Mouse (Mus musculus) forebrain, postnatal 0 days (tissue): ENCODE data around the gene Clca3b. TPM values are rescaled to one million over a fixed set of nuclear protein-coding genes. Genes with fewer than 3 reads are reported as not detected.
"Not testable (repeated sequence)": the region's sequence is repeated elsewhere in the genome, so short reads cannot be mapped to it uniquely, and the experiment has no call there.

ENCODE experiments used
- ATAC-seq: fragments of 200-750 bp; cut with Nextera tagmentation; 2 replicates; pipeline ENCODE4 v1.8.0; 2017; ENCODE audit warnings: mild to moderate bottlenecking, moderate library complexity
- DNase-seq: peaks from one replicate; pipeline ENCODE4 v3.0.0-alpha.2; 2015
- H3K27ac ChIP-seq: fragments of 300-500 bp; sonication (generic); 2 replicates; pipeline ENCODE4 v1.5.1; 2014; ENCODE audit warnings: low read depth, mild to moderate bottlenecking, antibody characterized with exemption, low read length, moderate library complexity, mixed read lengths
- H3K27me3 ChIP-seq: fragments of 300-500 bp; sonication (generic); 2 replicates; pipeline ENCODE4 v1.6.1; 2014; ENCODE audit warnings: mild to moderate bottlenecking, low read length, mixed read lengths; ENCODE audit not compliant: insufficient read depth
- H3K36me3 ChIP-seq: fragments of 300-500 bp; sonication (generic); 2 replicates; pipeline ENCODE4 v1.6.1; 2014; ENCODE audit warnings: mild to moderate bottlenecking, moderate library complexity; ENCODE audit not compliant: insufficient read depth
- H3K4me1 ChIP-seq: fragments of 300-500 bp; sonication (generic); 2 replicates; pipeline ENCODE4 v1.6.1; 2014; ENCODE audit warnings: antibody characterized with exemption; ENCODE audit not compliant: insufficient read depth
- H3K4me2 ChIP-seq: fragments of 300-500 bp; sonication (generic); 2 replicates; pipeline ENCODE4 v1.6.1; 2014; ENCODE audit warnings: low read depth, mild to moderate bottlenecking, moderate library complexity
- H3K4me3 ChIP-seq: fragments of 300-500 bp; sonication (generic); 2 replicates; pipeline ENCODE4 v1.5.1; 2014; ENCODE audit warnings: low read depth, low read length, mixed read lengths
- H3K9ac ChIP-seq: fragments of 300-500 bp; sonication (generic); 2 replicates; pipeline ENCODE4 v1.6.1; 2014; ENCODE audit warnings: mild to moderate bottlenecking
- H3K9me3 ChIP-seq: fragments of 300-500 bp; sonication (generic); 2 replicates; pipeline ENCODE4 v1.6.1; 2016; ENCODE audit warnings: low read length
- CTCF ChIP-seq: sonication (generic); IDR thresholded peaks from 2 replicates; pipeline ENCODE4 v1.5.1; 2016; ENCODE audit warnings: antibody characterized with exemption, control low read depth, low read depth
- WGBS: fragments of 180-500 bp; shearing (Covaris S2); extraction: QIAGEN DNeasy Blood & Tissue Kit; methylation state at CpG from one replicate; pipeline ENCODE4 v1.1.7; 2014; 5-methylcytosine and 5-hydroxymethylcytosine counted together
- polyA plus RNA-seq: library from polyadenylated mRNA; unstranded; fragments of >200 nt; fragmentation: Nextera tagmentation; extraction: Ambion mirVana; gene quantifications from 2 replicates; pipeline ENCODE4 v1.2.1, GENCODE M21; 2015
- total RNA-seq: library from RNA; depleted of rRNA; stranded (reverse); fragments of >200 nt; gene quantifications from 2 replicates; pipeline ENCODE4 v1.2.3, GENCODE M21; 2014

Gene Clca3b
- total and polyA plus RNA-seq, 2 experiments from 2014 or later: not detected

DNA sequence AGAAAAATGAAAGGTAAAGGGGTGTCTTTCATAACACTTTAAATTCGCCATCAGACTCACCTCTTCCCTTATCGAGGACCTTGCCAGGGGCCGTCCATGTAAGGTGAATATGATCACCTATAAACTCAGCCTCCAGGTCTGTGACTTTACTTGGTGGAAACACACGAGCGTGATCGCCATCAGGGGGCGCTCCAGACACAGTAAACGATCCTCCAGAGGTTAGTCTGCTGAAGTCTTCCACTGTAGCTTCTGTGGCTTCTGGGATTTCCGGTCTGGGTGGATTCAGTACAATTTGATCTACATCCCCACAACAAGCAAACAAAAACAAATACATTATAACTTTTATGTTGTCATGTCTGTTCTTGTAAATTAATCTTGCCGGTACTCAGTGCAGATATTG lies 24.0 kb downstream of the Clca3b start:
- Histone ChIP-seq H3K36me3 (no peaks in the 10 kb centered on the region), H3K27ac (no peak overlapping the region), H3K4me3 (no peak overlapping the region), H3K9ac (no peak overlapping the region), H3K4me1 (no peaks in the 10 kb centered on the region), H3K4me2 (no peak overlapping the region), H3K9me3 (no peaks in the 10 kb centered on the region), H3K27me3 (no peaks in the 10 kb centered on the region)
- ATAC-seq (peak; percentile 88), DNase-seq (peak; percentile 80)
- peak; percentile 81 for TF ChIP-seq CTCF
- WGBS: 14% methylated on average over 10 of the region's 10 CpGs

DNA sequence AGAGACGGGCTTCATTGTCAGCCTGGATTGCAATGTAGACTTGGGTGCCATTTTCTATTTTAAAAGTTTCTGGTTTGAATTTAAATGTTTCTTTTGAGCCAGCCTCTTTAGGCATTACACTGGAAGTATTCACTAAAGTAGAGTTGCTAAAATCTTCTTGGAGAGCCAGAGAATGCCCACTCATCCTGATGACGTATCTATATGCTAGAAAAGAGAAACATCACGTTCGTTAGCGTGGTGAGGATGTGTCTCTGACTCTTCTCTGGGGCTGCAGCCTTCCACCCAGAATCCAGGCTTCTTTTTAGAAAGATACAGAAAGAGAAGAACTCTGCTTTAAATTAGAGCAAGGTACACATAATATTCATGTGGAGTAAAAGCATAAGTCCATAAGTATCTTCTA lies 25.8 kb downstream of the Clca3b start:
- no peak overlapping the region for H3K9ac ChIP-seq
- 76% methylated on average over 5 of the region's 5 CpGs for WGBS
- no peaks in the 10 kb centered on the region for H3K36me3 ChIP-seq
- no peak overlapping the region for H3K4me2 ChIP-seq
- no peaks in the 10 kb centered on the region for H3K4me1 ChIP-seq
- no peak for DNase-seq
- H3K27me3 ChIP-seq: no peaks in the 10 kb centered on the region
- TF ChIP-seq CTCF: no peak
- no peak for ATAC-seq
- no peak overlapping the region for H3K27ac ChIP-seq
- H3K9me3 ChIP-seq: no peaks in the 10 kb centered on the region
- no peak overlapping the region for H3K4me3 ChIP-seq

- no peak for TF ChIP-seq CTCF
- 50% methylated on average over 1 of the region's 1 CpGs for WGBS
- Histone ChIP-seq H3K9ac (no peak overlapping the region), H3K4me2 (no peak overlapping the region), H3K27me3 (no peaks in the 10 kb centered on the region), H3K36me3 (no peaks in the 10 kb centered on the region), H3K4me1 (no peaks in the 10 kb centered on the region), H3K27ac (no peak overlapping the region), H3K4me3 (no peak overlapping the region), H3K9me3 (no peaks in the 10 kb centered on the region)
- ATAC-seq (peak; percentile 32), DNase-seq (peak; percentile 4)
These were observed 28.5 kb downstream of the Clca3b start for GRCm38 (mm10) chr3:144820632-144821031.

- 61% methylated on average over 6 of the region's 6 CpGs for WGBS
- H3K36me3 ChIP-seq, H3K9ac ChIP-seq, H3K9me3 ChIP-seq, DNase-seq, H3K4me1 ChIP-seq, H3K4me2 ChIP-seq, H3K27ac ChIP-seq, H3K4me3 ChIP-seq, H3K27me3 ChIP-seq, ATAC-seq: not testable (repeated sequence)
These were observed 29.9 kb downstream of the Clca3b start, which contains the start of gene Clca3a2 for GRCm38 (mm10) chr3:144819219-144819618. Gene Clca3a2, minus strand, starts transcription at chr3:144819494.

- not testable (repeated sequence) for H3K9ac ChIP-seq, H3K27ac ChIP-seq, H3K4me3 ChIP-seq, ATAC-seq, H3K4me2 ChIP-seq, H3K36me3 ChIP-seq, H3K27me3 ChIP-seq, H3K9me3 ChIP-seq, DNase-seq, H3K4me1 ChIP-seq
- WGBS: 91% methylated on average over 6 of the region's 6 CpGs
These were observed 35.8 kb downstream of the Clca3b start for GRCm38 (mm10) chr3:144813336-144813735.

- no peaks in the 10 kb centered on the region for H3K4me1 ChIP-seq
- H3K9ac ChIP-seq: no peak overlapping the region
- ATAC-seq: no peak
- 46% methylated on average over 3 of the region's 3 CpGs for WGBS
- H3K36me3 ChIP-seq: no peaks in the 10 kb centered on the region
- H3K27ac ChIP-seq: no peak overlapping the region
- no peak overlapping the region for H3K4me2 ChIP-seq
- no peak overlapping the region for H3K4me3 ChIP-seq
- no peaks in the 10 kb centered on the region for H3K27me3 ChIP-seq
- no peak for DNase-seq
- no peak for TF ChIP-seq CTCF
- no peaks in the 10 kb centered on the region for H3K9me3 ChIP-seq
These were observed 37.3 kb downstream of the Clca3b start for GRCm38 (mm10) chr3:144811821-144812220.

DNA sequence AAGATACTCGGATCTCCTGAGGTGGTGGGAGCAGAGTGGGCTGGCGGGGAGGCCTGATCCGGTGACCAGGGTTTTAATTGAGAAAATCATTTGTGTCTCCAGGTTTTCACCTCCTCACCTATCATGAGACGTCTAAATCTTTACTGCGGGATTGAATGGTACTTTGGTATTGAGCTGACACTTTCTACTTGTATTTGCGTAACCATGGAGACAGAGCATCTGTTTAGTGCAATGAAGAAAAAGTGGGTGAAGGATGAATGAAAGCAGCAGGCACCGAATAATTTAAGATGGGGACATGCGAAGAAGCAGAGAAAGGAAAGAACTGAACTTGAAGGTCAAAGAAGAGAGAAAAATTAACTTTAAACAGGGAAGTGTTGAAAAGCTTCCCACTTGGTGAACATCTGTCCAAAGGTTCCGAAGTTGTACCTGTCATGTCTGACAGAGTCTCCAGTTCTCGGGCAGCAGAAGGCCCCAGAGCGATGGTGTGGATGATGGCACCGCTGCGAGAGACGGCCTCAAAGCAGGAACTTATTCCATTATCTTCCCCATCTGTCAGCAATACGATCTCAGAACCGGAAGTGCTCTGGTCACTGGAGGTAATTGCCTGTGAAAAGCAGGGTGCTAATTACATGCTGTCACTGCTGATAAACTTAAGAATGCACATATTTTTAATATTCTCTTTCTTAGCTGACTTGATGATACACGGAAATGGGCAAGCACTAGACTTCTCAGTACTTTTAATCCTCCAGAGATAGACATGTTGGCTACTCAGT lies 40.8 kb downstream of the Clca3b start:
- ATAC-seq: peak; percentile 88
- H3K36me3 ChIP-seq, H3K4me3 ChIP-seq, H3K9me3 ChIP-seq, H3K27ac ChIP-seq, H3K27me3 ChIP-seq, H3K4me2 ChIP-seq, H3K4me1 ChIP-seq, H3K9ac ChIP-seq: not testable (repeated sequence)
- peak; percentile 13 for DNase-seq
- 34% methylated on average over 15 of the region's 17 CpGs for WGBS

GRCm38 (mm10) chr3:144806626-144807025 lies 42.5 kb downstream of the Clca3b start:
- 15% methylated on average over 2 of the region's 2 CpGs for WGBS
- H3K9ac ChIP-seq, H3K27ac ChIP-seq, H3K4me3 ChIP-seq, H3K9me3 ChIP-seq, H3K4me2 ChIP-seq, H3K27me3 ChIP-seq, H3K4me1 ChIP-seq, H3K36me3 ChIP-seq: not testable (repeated sequence)
- peak; percentile 22 for DNase-seq
- ATAC-seq: peak; percentile 58
